Mouse (Mus musculus): ENCODE results near the gene Mnat1. TPM values are rescaled to one million over a fixed set of nuclear protein-coding genes. Genes with fewer than 3 reads are reported as not detected.
"Not testable (repeated sequence)": the region's sequence is repeated elsewhere in the genome, so short reads cannot be mapped to it uniquely, and the experiment has no call there.

Mnat1 gene
- total RNA-seq, 2 experiments from 2014 or later: 17.9 to 18.5 TPM

DNA sequence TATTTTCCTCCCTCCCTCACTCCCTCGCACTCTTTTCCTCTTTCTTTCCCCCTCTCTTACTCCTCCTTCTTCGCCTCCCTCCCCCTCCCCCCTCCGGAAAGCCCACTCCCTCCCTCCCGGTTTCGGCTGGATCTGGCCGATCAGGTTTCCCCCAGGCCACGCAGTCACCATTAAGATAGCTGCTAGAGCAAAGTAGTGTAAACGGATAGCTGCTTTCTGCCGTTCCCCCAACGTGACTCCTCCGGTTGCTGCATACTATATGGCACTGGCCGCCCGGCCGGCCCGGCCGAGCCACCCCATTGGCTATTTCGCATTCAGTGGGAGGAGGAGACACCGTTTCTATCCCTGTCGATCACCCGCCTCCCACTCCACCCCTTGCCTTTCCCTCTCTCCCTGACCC is 10.3 kb upstream of the Mnat1 start, which contains the start of gene Six4:
Gene Six4, minus strand, starts transcription at position 261 of the 400 bp plus-strand sequence.
- intact Hi-C loops (cut with DNase I): no loop called here
- DNase-seq (ENCODE audit: extremely low spot score in 1 of 2, low spot score in 2 of 2): peak in 1 of 2 experiments; percentile 62

DNA sequence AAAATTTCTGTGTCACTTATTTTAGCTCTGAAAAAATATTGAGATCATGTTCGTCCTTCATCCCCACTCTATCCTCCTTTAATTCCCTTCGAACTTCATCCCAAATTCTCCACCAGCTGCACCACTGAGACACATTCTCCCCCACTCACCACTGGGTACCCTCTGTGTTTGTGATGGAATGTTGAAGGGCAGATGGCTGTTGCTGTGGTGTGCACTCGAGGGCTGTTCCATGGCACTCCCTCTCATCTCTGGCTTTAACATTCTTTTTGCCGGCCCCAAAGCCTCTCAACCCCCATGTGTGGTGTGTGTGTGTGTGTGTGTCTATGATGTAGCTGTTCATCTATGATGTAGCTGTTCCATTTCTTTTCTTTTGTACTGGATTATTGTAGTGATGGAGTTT is 1.7 kb downstream of the Mnat1 start:
- intact Hi-C loops (cut with DNase I): no loop called here
- no peak for DNase-seq (ENCODE audit: extremely low spot score in 1 of 2, low spot score in 2 of 2)

GRCm38 (mm10) chr12:73140732-73141131 is 17.2 kb downstream of the Mnat1 start:
- intact Hi-C loops (cut with DNase I): no loop called here
- no peak for DNase-seq (ENCODE audit: extremely low spot score in 1 of 2, low spot score in 2 of 2)

DNA sequence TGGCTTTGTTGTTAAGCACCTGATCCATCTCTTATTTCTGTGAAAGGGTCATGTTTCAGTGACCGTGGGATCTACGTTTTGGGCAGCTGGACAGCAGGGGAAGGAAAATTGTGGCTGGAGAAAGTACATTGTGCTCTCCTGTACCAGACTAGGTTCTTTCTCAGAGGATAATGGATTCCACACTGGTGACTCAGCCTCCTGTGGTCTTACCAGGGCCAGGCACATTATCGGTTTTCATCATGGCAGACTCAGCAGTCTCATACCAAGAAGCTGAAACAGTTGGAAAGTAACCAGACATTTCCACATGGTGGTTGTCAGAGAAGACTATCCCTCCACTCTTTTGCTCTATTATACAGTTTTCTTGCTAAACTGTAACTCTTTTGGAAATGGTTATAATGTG is 23.7 kb downstream of the Mnat1 start:
- intact Hi-C loops (cut with DNase I): no loop called here
- no peak for DNase-seq (ENCODE audit: extremely low spot score in 1 of 2, low spot score in 2 of 2)

DNA sequence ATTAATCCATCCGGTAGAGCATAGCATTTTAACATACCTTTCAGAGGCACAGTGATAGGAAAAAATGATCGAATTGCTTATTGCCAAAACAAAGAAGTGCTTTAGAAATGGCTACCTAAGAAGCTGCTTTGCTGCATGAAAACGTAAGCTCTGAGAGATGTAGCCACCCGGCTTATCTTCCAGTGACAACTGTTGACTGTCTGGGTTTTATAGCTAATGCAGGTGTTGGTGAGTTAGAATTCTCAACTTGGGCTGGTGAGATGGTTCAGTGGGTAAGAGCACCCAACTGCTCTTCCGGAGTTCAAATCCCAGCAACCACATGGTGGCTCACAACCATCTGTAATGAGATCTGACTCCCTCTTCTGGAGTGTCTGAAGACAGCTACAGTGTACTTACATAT is 27.5 kb downstream of the Mnat1 start:
- DNase-seq (ENCODE audit: extremely low spot score in 1 of 2, low spot score in 2 of 2); intact Hi-C loops (cut with DNase I): not testable (repeated sequence)

- intact Hi-C loops (cut with DNase I): no loop called here
- DNase-seq (ENCODE audit: extremely low spot score in 1 of 2, low spot score in 2 of 2): no peak
Measured at GRCm38 (mm10) chr12:73154150-73154549, 30.6 kb downstream of the Mnat1 start.

- intact Hi-C loops (cut with DNase I): no loop called here
- DNase-seq (ENCODE audit: extremely low spot score in 1 of 2, low spot score in 2 of 2): no peak
Measured at GRCm38 (mm10) chr12:73160341-73160740, 36.8 kb downstream of the Mnat1 start.

DNA sequence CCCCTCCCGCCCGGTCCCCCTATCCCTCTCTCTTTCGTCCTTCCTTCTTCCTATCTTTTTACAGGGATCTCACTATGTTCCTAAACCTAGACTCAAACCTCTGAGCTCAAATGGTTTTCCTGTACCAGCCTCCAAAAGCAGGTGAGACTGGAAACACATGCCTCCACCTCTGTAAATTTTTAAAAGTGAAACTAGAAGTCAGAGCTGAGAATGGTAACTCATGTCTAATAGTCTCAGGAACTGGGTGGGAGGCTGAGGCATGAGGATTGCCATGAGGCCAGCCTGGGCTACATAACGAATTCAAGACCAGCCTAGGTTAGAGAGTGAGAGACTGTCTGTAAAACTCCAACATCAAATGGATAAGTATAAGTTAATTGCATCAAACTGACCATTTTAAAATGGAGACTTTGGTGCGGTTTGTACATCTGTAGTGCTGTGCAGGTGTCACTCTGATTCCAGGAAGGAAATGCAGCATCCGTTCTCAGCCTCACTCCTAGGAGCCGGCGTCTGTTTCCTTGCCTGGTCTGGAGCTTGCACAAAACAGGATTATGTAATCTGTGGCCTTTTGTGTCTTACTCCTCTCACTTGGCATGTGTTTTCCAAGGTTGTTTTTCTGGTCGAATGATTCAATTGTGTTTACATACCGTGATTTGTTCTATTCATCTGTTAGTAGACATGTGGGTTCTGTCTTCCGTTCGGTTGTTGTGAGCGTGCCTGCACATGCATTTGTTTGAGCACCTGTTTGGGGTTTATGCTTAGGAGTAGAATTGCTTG is 39.1 kb downstream of the Mnat1 start:
- DNase-seq (ENCODE audit: extremely low spot score in 1 of 2, low spot score in 2 of 2): no peak

GRCm38 (mm10) chr12:73170794-73171193 is 47.3 kb downstream of the Mnat1 start:
- no peak for DNase-seq (ENCODE audit: extremely low spot score in 1 of 2, low spot score in 2 of 2)

More for the DNA sequence above, 39.1 kb downstream of the Mnat1 start:
- intact Hi-C loops (cut with DNase I): no loop called here

DNA sequence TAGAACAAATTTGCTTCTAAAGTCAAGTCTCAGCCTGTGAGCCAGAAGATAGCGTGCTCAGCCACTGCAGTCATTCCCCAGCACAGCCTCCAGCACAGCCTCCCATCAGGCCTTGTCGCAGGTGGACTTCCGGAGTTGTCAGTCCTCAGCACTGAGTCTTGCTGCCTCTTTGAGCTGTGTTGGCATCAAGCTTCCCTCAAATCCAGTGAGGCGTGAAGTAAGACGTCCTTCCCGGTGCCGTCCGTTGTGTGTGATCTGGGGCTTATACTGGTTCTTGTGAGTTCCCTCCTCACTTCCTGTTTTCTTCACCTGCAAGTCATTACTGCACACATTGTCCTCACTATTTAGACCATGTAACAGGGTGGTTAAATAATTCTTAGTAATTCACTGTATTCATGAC is 60.4 kb downstream of the Mnat1 start:
- intact Hi-C loops (cut with DNase I): no loop called here

More at GRCm38 (mm10) chr12:73170794-73171193, 47.3 kb downstream of the Mnat1 start:
- intact Hi-C loops (cut with DNase I): no loop called here

DNA sequence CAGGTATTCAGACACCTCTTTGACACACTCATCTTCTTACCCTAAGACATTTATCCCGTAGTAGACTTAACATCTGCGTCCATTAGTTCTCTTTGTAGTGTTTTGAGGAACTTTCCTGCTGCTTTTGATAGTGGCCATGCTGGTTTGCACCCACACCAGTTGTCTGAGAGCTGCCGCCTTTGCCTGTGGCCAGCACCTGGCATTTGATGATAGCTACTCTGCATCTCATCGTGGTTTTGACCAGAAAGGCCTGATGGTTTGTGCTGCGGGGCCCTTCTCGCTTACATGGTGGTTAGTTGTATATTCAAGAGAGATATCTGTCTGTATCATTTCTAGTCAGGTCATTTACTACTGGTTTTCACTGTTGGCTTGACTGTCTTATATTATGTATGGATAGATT is 73.8 kb downstream of the Mnat1 start:
- intact Hi-C loops (cut with DNase I): no loop called here
- DNase-seq (ENCODE audit: extremely low spot score in 1 of 2, low spot score in 2 of 2): no peak

More for the DNA sequence above, 60.4 kb downstream of the Mnat1 start:
- DNase-seq (ENCODE audit: extremely low spot score in 1 of 2, low spot score in 2 of 2): no peak

- DNase-seq (ENCODE audit: extremely low spot score in 1 of 2, low spot score in 2 of 2): no peak
- intact Hi-C loops (cut with DNase I): no loop called here
Measured at GRCm38 (mm10) chr12:73198451-73198850, 74.9 kb downstream of the Mnat1 start.

GRCm38 (mm10) chr12:73199375-73199774 is 75.9 kb downstream of the Mnat1 start:
- DNase-seq (ENCODE audit: extremely low spot score in 1 of 2, low spot score in 2 of 2): no peak
- intact Hi-C loops (cut with DNase I): no loop called here

- DNase-seq (ENCODE audit: extremely low spot score in 1 of 2, low spot score in 2 of 2): no peak
- intact Hi-C loops (cut with DNase I): no loop called here
Measured at GRCm38 (mm10) chr12:73201587-73201986, 78.1 kb downstream of the Mnat1 start.

GRCm38 (mm10) chr12:73205710-73206649 is 82.5 kb downstream of the Mnat1 start:
- DNase-seq (ENCODE audit: extremely low spot score in 1 of 2, low spot score in 2 of 2): no peak

DNA sequence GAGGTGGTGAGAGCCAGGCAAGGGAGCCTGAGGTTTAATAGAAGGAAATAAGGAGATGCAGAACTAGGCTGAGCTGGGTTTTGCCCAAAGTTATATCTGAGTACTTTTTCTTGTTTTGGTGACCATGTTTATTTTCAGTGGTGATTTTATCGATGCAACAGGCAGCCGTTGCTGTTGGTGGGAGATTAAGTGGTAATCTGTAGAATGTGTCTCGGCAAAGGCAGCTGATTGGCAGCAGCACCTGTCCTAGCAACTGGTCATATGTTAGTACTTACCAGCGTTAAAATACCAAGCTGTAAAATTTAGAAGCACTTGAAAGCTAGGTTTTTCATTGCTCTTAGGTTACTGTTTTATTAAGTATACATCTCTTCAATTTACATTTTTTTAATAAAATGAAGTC is 83.5 kb downstream of the Mnat1 start:
- no peak for DNase-seq (ENCODE audit: extremely low spot score in 1 of 2, low spot score in 2 of 2)
- intact Hi-C loops (cut with DNase I): no loop called here

More at GRCm38 (mm10) chr12:73205710-73206649, 82.5 kb downstream of the Mnat1 start:
- intact Hi-C loops (cut with DNase I): no loop called here

GRCm38 (mm10) chr12:73207461-73207860 is 83.9 kb downstream of the Mnat1 start:
- intact Hi-C loops (cut with DNase I): no loop called here
- DNase-seq (ENCODE audit: extremely low spot score in 1 of 2, low spot score in 2 of 2): no peak

DNA sequence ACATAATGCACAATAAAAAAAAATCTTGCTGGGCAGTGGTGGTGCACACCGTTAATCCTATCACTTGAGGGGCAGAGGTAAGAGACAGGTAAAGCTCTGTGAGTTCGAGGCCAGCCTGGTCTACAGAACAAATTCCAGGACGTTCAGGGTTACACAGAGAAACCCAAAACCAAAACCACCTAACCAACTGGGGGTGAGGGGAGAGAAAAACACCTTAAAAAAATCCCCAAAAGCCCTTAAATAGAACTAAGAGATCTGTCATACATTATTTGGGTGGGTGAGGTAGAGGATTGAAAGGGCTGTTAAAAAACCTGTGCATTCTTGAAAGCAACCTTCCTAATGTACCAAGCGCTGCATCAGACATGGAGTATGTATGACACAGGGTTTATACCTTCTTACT is 85.0 kb downstream of the Mnat1 start:
- intact Hi-C loops (cut with DNase I): no loop called here
- DNase-seq (ENCODE audit: extremely low spot score in 1 of 2, low spot score in 2 of 2): no peak

- no peak for DNase-seq (ENCODE audit: extremely low spot score in 1 of 2, low spot score in 2 of 2)
- intact Hi-C loops (cut with DNase I): no loop called here
Measured at GRCm38 (mm10) chr12:73209117-73209516, 85.6 kb downstream of the Mnat1 start.

- DNase-seq (ENCODE audit: extremely low spot score in 1 of 2, low spot score in 2 of 2): no peak
- intact Hi-C loops (cut with DNase I): no loop called here
Measured at GRCm38 (mm10) chr12:73210454-73210853, 86.9 kb downstream of the Mnat1 start.
